Mouse (Mus musculus) ES-Bruce4 (cell line): ENCODE measurements around the gene Kalrn.

Experiments used
- CTCF ChIP-seq: IDR thresholded peaks from one replicate; pipeline ENCODE4 v1.8.1; 2011; ENCODE audit warnings: low read depth, low read length
- POLR2A ChIP-seq: IDR thresholded peaks from one replicate; pipeline ENCODE4 v1.8.1; 2011; ENCODE audit warnings: low read length; ENCODE audit not compliant: insufficient read depth

DNA sequence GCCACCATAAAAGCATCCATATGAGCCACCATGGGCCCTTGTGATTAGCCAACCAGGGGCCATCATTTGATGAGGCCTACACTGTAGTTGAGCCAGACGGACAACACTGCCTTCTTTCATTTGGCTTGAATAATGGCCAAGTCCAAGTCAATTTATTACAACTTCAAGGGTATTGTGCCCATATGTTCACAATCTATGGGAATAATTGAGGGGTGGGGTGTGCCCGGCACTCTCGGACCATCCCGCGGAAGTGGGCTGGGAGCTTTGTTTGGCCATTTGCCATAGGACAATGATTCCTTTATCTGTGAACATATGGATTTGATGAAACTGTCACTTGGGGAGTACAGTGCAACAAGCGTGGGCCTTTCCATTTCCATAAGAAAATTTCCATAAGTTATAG, 89.6 kb downstream of the Kalrn start:
- no peak for TF ChIP-seq CTCF
- TF ChIP-seq POLR2A, result no peak
